Mouse (Mus musculus) common myeloid progenitor, adult 5-6 weeks (primary cell): ENCODE results near the gene Tspan31. TPM values are rescaled to one million over a fixed set of nuclear protein-coding genes. Genes with fewer than 3 reads are reported as not detected.
"Not testable (repeated sequence)": the region's sequence is repeated elsewhere in the genome, so short reads cannot be mapped to it uniquely, and the experiment has no call there.

Experiments used
- ATAC-seq: replicated peaks from 2 replicates; pipeline ENCODE4 v1.8.0; 2016; ENCODE audit warnings: low read depth, mild to moderate bottlenecking, moderate TSS enrichment, inconsistent platforms; ENCODE audit not compliant: poor library complexity, severe bottlenecking
- total RNA-seq: library from RNA; stranded (forward); fragments of 200-1000, 187-1606 nt; gene quantifications from 2 replicates; pipeline ENCODE4 v1.2.3, GENCODE M21; 2017

Tspan31 gene
- total RNA-seq, 1 experiment from 2014 or later: 49.9 TPM

GRCm38 (mm10) chr10:127068360-127069038, 1.6 kb downstream of the Tspan31 start:
- no peak for ATAC-seq

GRCm38 (mm10) chr10:127066519-127067018, 3.5 kb downstream of the Tspan31 start:
- no peak for ATAC-seq

GRCm38 (mm10) chr10:127065981-127066380, 4.1 kb downstream of the Tspan31 start:
- no peak for ATAC-seq

GRCm38 (mm10) chr10:127063913-127064870, 5.9 kb downstream of the Tspan31 start:
- ATAC-seq: peak; percentile 1; the same call in 1 of the 2 replicates

- peak; percentile 81 for ATAC-seq
Observed at GRCm38 (mm10) chr10:127063239-127063872, 6.7 kb downstream of the Tspan31 start, which contains the start of gene Cdk4. Gene Cdk4, plus strand, starts transcription at chr10:127063534.

- ATAC-seq: no peak
Observed at GRCm38 (mm10) chr10:127062503-127062902, 7.6 kb downstream of the Tspan31 start.

GRCm38 (mm10) chr10:127062101-127062500, 8.0 kb downstream of the Tspan31 start:
- not testable (repeated sequence) for ATAC-seq

- no peak for ATAC-seq
Observed at GRCm38 (mm10) chr10:127061513-127061912, 8.6 kb downstream of the Tspan31 start.

GRCm38 (mm10) chr10:127061085-127061484, 9.0 kb downstream of the Tspan31 start:
- no peak for ATAC-seq

- ATAC-seq: no peak
Observed at GRCm38 (mm10) chr10:127059968-127060916, 9.8 kb downstream of the Tspan31 start, which contains the start of gene March9. Gene March9, minus strand, starts transcription at chr10:127060184.

GRCm38 (mm10) chr10:127059174-127059967, 10.7 kb downstream of the Tspan31 start:
- no peak for ATAC-seq

- ATAC-seq: no peak
Observed at GRCm38 (mm10) chr10:127058708-127059107, 11.4 kb downstream of the Tspan31 start.

GRCm38 (mm10) chr10:127058161-127058560, 11.9 kb downstream of the Tspan31 start:
- ATAC-seq: peak; percentile 79

GRCm38 (mm10) chr10:127056490-127056889, 13.6 kb downstream of the Tspan31 start:
- ATAC-seq: no peak

GRCm38 (mm10) chr10:127055406-127055805, 14.7 kb downstream of the Tspan31 start:
- peak; percentile 17 for ATAC-seq

GRCm38 (mm10) chr10:127054646-127055045, 15.4 kb downstream of the Tspan31 start:
- no peak for ATAC-seq

- ATAC-seq: peak; percentile 59
Observed at GRCm38 (mm10) chr10:127050119-127050474, 20.0 kb downstream of the Tspan31 start.

- ATAC-seq: peak; percentile 24
Observed at GRCm38 (mm10) chr10:127049395-127050118, 20.5 kb downstream of the Tspan31 start.
